Mouse (Mus musculus): ENCODE results near the gene Ankrd65. TPM values are rescaled to one million over a fixed set of nuclear protein-coding genes. Genes with fewer than 3 reads are reported as not detected.

The Ankrd65 gene
- polyA plus RNA-seq, 1 experiment from 2014 or later, result not detected

DNA sequence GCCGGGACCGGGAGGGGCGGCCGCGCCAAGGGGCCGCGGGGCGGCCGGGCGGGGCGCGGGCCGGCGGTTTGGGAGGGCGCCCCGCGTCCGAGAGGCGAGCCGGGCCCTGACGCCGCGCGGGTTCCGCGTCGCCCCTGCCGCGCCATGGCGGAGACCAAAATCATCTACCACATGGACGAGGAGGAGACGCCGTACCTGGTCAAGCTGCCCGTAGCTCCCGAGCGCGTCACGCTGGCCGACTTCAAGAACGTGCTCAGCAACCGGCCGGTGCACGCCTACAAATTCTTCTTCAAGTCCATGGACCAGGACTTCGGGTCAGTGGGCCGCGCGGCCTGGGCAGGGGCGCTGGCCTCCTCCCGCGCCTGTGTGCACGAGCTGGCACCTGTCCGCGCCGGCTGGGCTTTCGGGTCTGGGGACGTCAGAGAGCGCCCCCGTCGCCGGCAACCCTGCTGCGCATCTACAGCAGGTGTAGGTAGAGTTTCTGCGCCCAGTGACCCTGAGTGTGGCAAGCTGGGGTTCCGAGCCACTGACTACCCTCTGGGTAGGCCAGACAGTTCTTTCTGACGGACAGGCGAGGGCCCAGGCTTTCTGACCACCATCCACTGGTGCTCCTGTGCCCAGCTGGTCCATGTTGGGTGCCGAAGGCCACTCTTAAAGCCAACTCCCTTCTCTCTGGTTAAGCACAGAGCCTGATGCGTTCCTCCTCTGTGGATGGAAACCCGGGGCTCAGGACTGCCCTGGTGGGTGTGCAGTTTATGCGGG is 57.5 kb downstream of the Ankrd65 start:
- Histone ChIP-seq H3K4me1 (ENCODE audit: control insufficient read depth, insufficient read depth, low read depth, low read length) (peaks cover 38% of the 10 kb centered on the region), H3K9ac (ENCODE audit: low read depth, low read length) (peak overlapping the region; percentile 99), H3K4me2 (ENCODE audit: low read length) (peak overlapping the region; percentile 93), H3K36me3 (ENCODE audit: control insufficient read depth, insufficient read depth, low read length) (no peaks in the 10 kb centered on the region; the same call in 1 of the 2 replicates), H3K27me3 (replicated peaks; ENCODE audit: control insufficient read depth, insufficient read depth, low read length) (no peaks in the 10 kb centered on the region), H3K27ac (ENCODE audit: low read depth, low read length) (peak overlapping the region; percentile 85), H3K4me3 (ENCODE audit: low read length) (peak overlapping the region; percentile 90), H3K9me3 (ENCODE audit: control insufficient read depth, low read length) (no peaks in the 10 kb centered on the region)
- WGBS, result 1% methylated on average over 60 of the region's 69 CpGs
- peak; percentile 4; the same call in 1 of the 2 replicates for ATAC-seq

DNA sequence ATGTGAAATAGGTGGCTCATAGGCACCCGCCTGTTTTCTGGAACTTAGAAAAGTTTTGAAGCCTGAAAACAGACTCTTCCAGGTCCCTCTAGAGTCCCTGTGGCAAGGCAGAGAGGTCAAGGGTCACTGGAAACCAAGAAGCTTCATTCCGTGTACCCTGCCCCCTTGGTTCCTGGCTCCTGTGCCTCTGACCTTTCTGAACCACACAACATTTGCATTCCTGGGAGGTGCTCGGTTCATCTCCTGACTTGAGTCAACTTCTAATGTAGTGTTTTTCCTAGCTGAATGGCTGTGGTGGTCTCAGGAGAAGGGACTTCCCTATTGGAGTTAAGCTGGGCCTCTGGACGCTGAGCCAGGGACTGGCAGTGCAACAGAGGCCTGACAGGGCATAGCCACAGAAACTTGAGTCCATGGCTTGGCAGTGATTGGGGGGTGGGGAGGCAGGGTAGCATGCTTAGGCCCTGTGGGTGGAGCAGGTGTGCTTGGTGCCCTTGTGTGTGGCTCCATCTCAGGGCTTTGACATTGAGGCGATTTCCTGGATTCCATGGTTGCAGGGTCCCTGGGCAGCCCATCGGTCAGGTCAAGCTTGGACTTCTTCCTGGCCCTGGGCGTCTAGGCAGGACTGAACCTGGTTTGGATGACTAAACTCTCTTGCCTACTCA is 58.3 kb downstream of the Ankrd65 start:
- H3K27ac ChIP-seq (ENCODE audit: low read depth, low read length), result no peak overlapping the region
- WGBS, result 55% methylated on average over 7 of the region's 7 CpGs
- peak overlapping the region; percentile 90 for H3K4me3 ChIP-seq (ENCODE audit: low read length)
- H3K4me2 ChIP-seq (ENCODE audit: low read length), result peak overlapping the region; percentile 93
- peaks cover 38% of the 10 kb centered on the region for H3K4me1 ChIP-seq (ENCODE audit: control insufficient read depth, insufficient read depth, low read depth, low read length)
- no peaks in the 10 kb centered on the region for H3K27me3 ChIP-seq (replicated peaks; ENCODE audit: control insufficient read depth, insufficient read depth, low read length)
- H3K36me3 ChIP-seq (ENCODE audit: control insufficient read depth, insufficient read depth, low read length), result peaks cover 2% of the 10 kb centered on the region; the same call in 1 of the 2 replicates
- ATAC-seq, result no peak
- H3K9ac ChIP-seq (ENCODE audit: low read depth, low read length), result peak overlapping the region; percentile 99
- H3K9me3 ChIP-seq (ENCODE audit: control insufficient read depth, low read length), result no peaks in the 10 kb centered on the region

Small RNAs within 50 kb of the gene (microRNA-seq; reads per million reads assigned to microRNA genes)
- gene Gm27743, result not detected

Other genes with a start within 250 kb of the Ankrd65 start
- 80.0 and 88.9 TPM in 2 replicates for gene Nadk, start 228.1 kb upstream of the Ankrd65 start, polyA plus RNA-seq (2015; fragmentation: Nextera tagmentation; extraction: Ambion mirVana)
- gene Slc35e2, start 189.0 kb upstream of the Ankrd65 start, polyA plus RNA-seq (2015; fragmentation: Nextera tagmentation; extraction: Ambion mirVana), result 12.3 and 16.4 TPM in 2 replicates
- 50.0 and 54.9 TPM in 2 replicates for gene Cdk11b, start 165.6 kb upstream of the Ankrd65 start, polyA plus RNA-seq (2015; fragmentation: Nextera tagmentation; extraction: Ambion mirVana)
- gene Gm10563, start 145.0 kb upstream of the Ankrd65 start, polyA plus RNA-seq (2015; fragmentation: Nextera tagmentation; extraction: Ambion mirVana), result not detected in 2 replicates
- gene Mmp23, start 137.1 kb upstream of the Ankrd65 start, polyA plus RNA-seq (2015; fragmentation: Nextera tagmentation; extraction: Ambion mirVana), result 2.9 and 5.3 TPM in 2 replicates
- gene Mib2, start 121.2 kb upstream of the Ankrd65 start, polyA plus RNA-seq (2015; fragmentation: Nextera tagmentation; extraction: Ambion mirVana), result 54.4 and 55.7 TPM in 2 replicates
- gene Fndc10, start 96.1 kb upstream of the Ankrd65 start, polyA plus RNA-seq (2015; fragmentation: Nextera tagmentation; extraction: Ambion mirVana), result 14.2 and 15.5 TPM in 2 replicates
- 166 and 178 TPM in 2 replicates for gene Ssu72, start 85.6 kb upstream of the Ankrd65 start, polyA plus RNA-seq (2015; fragmentation: Nextera tagmentation; extraction: Ambion mirVana)
- 17.4 and 22.2 TPM in 2 replicates for gene Tmem240, start 55.6 kb upstream of the Ankrd65 start, polyA plus RNA-seq (2015; fragmentation: Nextera tagmentation; extraction: Ambion mirVana)
- 93.9 and 100 TPM in 2 replicates for gene Atad3a, start 29.3 kb upstream of the Ankrd65 start, polyA plus RNA-seq (2015; fragmentation: Nextera tagmentation; extraction: Ambion mirVana)
- gene Vwa1, start 15.7 kb upstream of the Ankrd65 start, polyA plus RNA-seq (2015; fragmentation: Nextera tagmentation; extraction: Ambion mirVana), result 38.0 and 39.0 TPM in 2 replicates
- 0.89 and 1.3 TPM in 2 replicates for gene Tmem88b, start 4.6 kb upstream of the Ankrd65 start, polyA plus RNA-seq (2015; fragmentation: Nextera tagmentation; extraction: Ambion mirVana)
- 251 and 267 TPM in 2 replicates for gene Mrpl20, start 12.4 kb downstream of the Ankrd65 start, polyA plus RNA-seq (2015; fragmentation: Nextera tagmentation; extraction: Ambion mirVana)
- gene Ccnl2, start 22.1 kb downstream of the Ankrd65 start, polyA plus RNA-seq (2015; fragmentation: Nextera tagmentation; extraction: Ambion mirVana), result 118 and 132 TPM in 2 replicates
- 133 and 143 TPM in 2 replicates for gene Aurkaip1, start 40.8 kb downstream of the Ankrd65 start, polyA plus RNA-seq (2015; fragmentation: Nextera tagmentation; extraction: Ambion mirVana)
- 35.7 and 36.5 TPM in 2 replicates for gene Mxra8, start 49.2 kb downstream of the Ankrd65 start, polyA plus RNA-seq (2015; fragmentation: Nextera tagmentation; extraction: Ambion mirVana)
- 10.2 and 10.7 TPM in 2 replicates for gene Dvl1, start 57.0 kb downstream of the Ankrd65 start, polyA plus RNA-seq (2015; fragmentation: Nextera tagmentation; extraction: Ambion mirVana)
- 0.29 and 0.40 TPM in 2 replicates for gene Tas1r3, start 72.9 kb downstream of the Ankrd65 start, polyA plus RNA-seq (2015; fragmentation: Nextera tagmentation; extraction: Ambion mirVana)
- gene Cptp, start 79.0 kb downstream of the Ankrd65 start, polyA plus RNA-seq (2015; fragmentation: Nextera tagmentation; extraction: Ambion mirVana), result 30.2 and 31.7 TPM in 2 replicates
- gene Ints11, start 79.1 kb downstream of the Ankrd65 start, polyA plus RNA-seq (2015; fragmentation: Nextera tagmentation; extraction: Ambion mirVana), result 67.2 and 74.7 TPM in 2 replicates
- gene Pusl1, start 101.3 kb downstream of the Ankrd65 start, polyA plus RNA-seq (2015; fragmentation: Nextera tagmentation; extraction: Ambion mirVana), result 66.6 and 66.7 TPM in 2 replicates
- 62.3 and 74.5 TPM in 2 replicates for gene Acap3, start 101.4 kb downstream of the Ankrd65 start, polyA plus RNA-seq (2015; fragmentation: Nextera tagmentation; extraction: Ambion mirVana)
- gene Ube2j2, start 153.4 kb downstream of the Ankrd65 start, polyA plus RNA-seq (2015; fragmentation: Nextera tagmentation; extraction: Ambion mirVana), result 97.6 and 98.8 TPM in 2 replicates
- gene C1qtnf12, start 171.9 kb downstream of the Ankrd65 start, polyA plus RNA-seq (2015; fragmentation: Nextera tagmentation; extraction: Ambion mirVana), result 13.9 and 16.4 TPM in 2 replicates
- gene B3galt6, start 202.2 kb downstream of the Ankrd65 start, polyA plus RNA-seq (2015; fragmentation: Nextera tagmentation; extraction: Ambion mirVana), result 35.5 and 35.7 TPM in 2 replicates
- 120 and 124 TPM in 2 replicates for gene Sdf4, start 202.4 kb downstream of the Ankrd65 start, polyA plus RNA-seq (2015; fragmentation: Nextera tagmentation; extraction: Ambion mirVana)
- gene Tnfrsf4, start 223.4 kb downstream of the Ankrd65 start, polyA plus RNA-seq (2015; fragmentation: Nextera tagmentation; extraction: Ambion mirVana), result 0.64 TPM in 1 of 2 replicates, not detected in the other
- gene Tnfrsf18, start 235.7 kb downstream of the Ankrd65 start, polyA plus RNA-seq (2015; fragmentation: Nextera tagmentation; extraction: Ambion mirVana), result 1.7 and 1.8 TPM in 2 replicates

All from hindbrain, embryonic 16.5 days (tissue).